ENCODE assay signal across 36 mouse cellular contexts in genomic region chr12:83939332-83939731, GRCm38 (mm10). TPM values are rescaled to one million over a fixed set of nuclear protein-coding genes. Genes with fewer than 3 reads are reported as not detected.
"Had no signal": no experiment of that assay in that cellular context is flagged by ENCODE, and none has a peak within 500 bp of the region (broad histone marks: within the 10 kb centered on the region; RNA-seq: fewer than 3 reads in every experiment).

No protein-coding gene starts in this region.

- H3K27ac ChIP-seq: heart, embryonic 13.5 days; heart, embryonic 15.5 days; hindbrain, embryonic 10.5 days; hindbrain, embryonic 12.5 days; hindbrain, embryonic 14.5 days; intestine, embryonic 15.5 days; kidney, embryonic 15.5 days; kidney, postnatal 0 days; limb, embryonic 13.5 days; limb, embryonic 15.5 days had no signal

- H3K4me1 ChIP-seq: heart, embryonic 13.5 days; heart, embryonic 15.5 days; hindbrain, embryonic 12.5 days; intestine, embryonic 15.5 days; kidney, embryonic 15.5 days; limb, embryonic 13.5 days; limb, embryonic 15.5 days had no signal

- H3K27me3 ChIP-seq: heart, embryonic 13.5 days; heart, embryonic 15.5 days; hindbrain, embryonic 12.5 days; intestine, embryonic 15.5 days; kidney, embryonic 15.5 days; limb, embryonic 13.5 days; limb, embryonic 15.5 days had no signal

- H3K9ac ChIP-seq: forebrain, postnatal 0 days; heart, embryonic 13.5 days; heart, embryonic 15.5 days; hindbrain, embryonic 12.5 days; hindbrain, embryonic 14.5 days; intestine, embryonic 15.5 days; kidney, embryonic 15.5 days; limb, embryonic 13.5 days; limb, embryonic 15.5 days had no signal

- H3K4me3 ChIP-seq: heart, embryonic 13.5 days; heart, embryonic 15.5 days; hindbrain, embryonic 10.5 days; hindbrain, embryonic 12.5 days; intestine, embryonic 15.5 days; kidney, embryonic 15.5 days; limb, embryonic 13.5 days; limb, embryonic 15.5 days had no signal

- H3K9me3 ChIP-seq: heart, embryonic 15.5 days; hindbrain, embryonic 10.5 days; hindbrain, embryonic 12.5 days; intestine, embryonic 15.5 days; kidney, embryonic 15.5 days; limb, embryonic 15.5 days had no signal

- DNase-seq: forebrain, postnatal 0 days; gastrocnemius, postnatal 14 days; gastrocnemius, postnatal 36 days; heart, postnatal 4 days; kidney, adult 11 months; kidney, adult 9 months; kidney, postnatal 14 days; kidney, postnatal 36 days; layer of hippocampus, adult 9-11 months; layer of hippocampus, postnatal 36 days; left cerebral cortex, postnatal 4 days had no signal

- ATAC-seq: forebrain, postnatal 0 days; hindbrain, embryonic 16.5 days; inflammation-experienced regulatory T-cells, adult 6 months; intestine, embryonic 15.5 days had no signal

- H3K4me2 ChIP-seq: heart, embryonic 11.5 days; heart, embryonic 13.5 days; heart, embryonic 15.5 days; hindbrain, embryonic 12.5 days; hindbrain, embryonic 14.5 days; intestine, embryonic 15.5 days; kidney, embryonic 15.5 days; limb, embryonic 13.5 days; limb, embryonic 15.5 days; liver, embryonic 11.5 days had no signal

- H3K36me3 ChIP-seq: heart, embryonic 13.5 days; heart, embryonic 15.5 days; hindbrain, embryonic 10.5 days; hindbrain, embryonic 12.5 days; intestine, embryonic 15.5 days; kidney, embryonic 15.5 days; limb, embryonic 13.5 days; limb, embryonic 15.5 days had no signal

RNA-seq across cellular contexts. Expression of gene Heatr4, which starts 45.3 kb away (rescaled TPM):
- total RNA-seq: gastrocnemius, adult 18-20 months; gastrocnemius, adult 8-10 months; gastrocnemius, postnatal 14 days; gastrocnemius, postnatal 36 days; heart, postnatal 25 days; layer of hippocampus, postnatal 36 days; left cerebral cortex, adult 18-20 months; left cerebral cortex, adult 8-10 months; left cerebral cortex, postnatal 10 days; left cerebral cortex, postnatal 25 days had no signal
- polyA plus RNA-seq: gonadal fat pad, adult 2 months; heart, embryonic 11.5 days; heart, embryonic 13.5 days; heart, embryonic 15.5 days; hindbrain, embryonic 10.5 days; hindbrain, embryonic 12.5 days; hindbrain, embryonic 14.5 days; hindbrain, embryonic 16.5 days; inflammation-experienced regulatory T-cells, adult 6 months; intestine, embryonic 15.5 days; kidney, adult 2 months; kidney, embryonic 15.5 days; kidney, postnatal 0 days; large intestine, adult 2 months; limb, embryonic 11.5 days; limb, embryonic 13.5 days; limb, embryonic 15.5 days; liver, embryonic 11.5 days had no signal
